Mouse (Mus musculus) embryonic facial prominence, embryonic 13.5 days (tissue): ENCODE data around the gene Sppl2c. TPM values are rescaled to one million over a fixed set of nuclear protein-coding genes. Genes with fewer than 3 reads are reported as not detected.

Source experiments
- ATAC-seq: fragments of 200-750 bp; cut with Nextera tagmentation; 2 replicates; pipeline ENCODE4 v1.8.0; 2017; ENCODE audit warnings: low read depth; ENCODE audit not compliant: insufficient number of reproducible peaks, insufficient read depth, low FRiP score, low TSS enrichment
- H3K27ac ChIP-seq: fragments of 300-500 bp; sonication (generic); 2 replicates; pipeline ENCODE4 v1.5.1; 2015; ENCODE audit warnings: moderate library complexity, mild to moderate bottlenecking, inconsistent platforms
- H3K27me3 ChIP-seq: fragments of 300-500 bp; sonication (generic); 2 replicates; pipeline ENCODE4 v1.6.1; 2015; ENCODE audit warnings: mild to moderate bottlenecking, inconsistent platforms
- H3K36me3 ChIP-seq: fragments of 300-500 bp; sonication (generic); 2 replicates; pipeline ENCODE4 v1.6.1; 2015; ENCODE audit warnings: mild to moderate bottlenecking, inconsistent platforms
- H3K4me1 ChIP-seq: fragments of 300-500 bp; sonication (generic); 2 replicates; pipeline ENCODE4 v1.6.1; 2015; ENCODE audit warnings: inconsistent platforms
- H3K4me2 ChIP-seq: fragments of 300-500 bp; sonication (generic); 2 replicates; pipeline ENCODE4 v1.6.1; 2015; ENCODE audit warnings: moderate library complexity, mild to moderate bottlenecking, inconsistent platforms
- H3K4me3 ChIP-seq: fragments of 300-500 bp; sonication (generic); 2 replicates; pipeline ENCODE4 v1.5.1; 2015; ENCODE audit warnings: mild to moderate bottlenecking, inconsistent platforms
- H3K9ac ChIP-seq: fragments of 300-500 bp; sonication (generic); 2 replicates; pipeline ENCODE4 v1.6.1; 2015; ENCODE audit warnings: mild to moderate bottlenecking, inconsistent platforms
- H3K9me3 ChIP-seq: fragments of 300-500 bp; sonication (generic); 2 replicates; pipeline ENCODE4 v1.6.1; 2016; ENCODE audit warnings: inconsistent platforms
- WGBS: fragments of 180-500 bp; shearing (Covaris S2); methylation state at CpG from one replicate; pipeline ENCODE4 v1.1.7; 2015; ENCODE audit warnings: mixed read lengths; 5-methylcytosine and 5-hydroxymethylcytosine counted together
- polyA plus RNA-seq: library from polyadenylated mRNA; unstranded; fragments of >200 nt; fragmentation: Nextera tagmentation; extraction: Ambion mirVana; gene quantifications from 2 replicates; pipeline ENCODE4 v1.2.1, GENCODE M21; 2015

Sppl2c gene
- polyA plus RNA-seq, result not detected in 2 replicates

- H3K36me3 ChIP-seq, result no peaks in the 10 kb centered on the region
- no peaks in the 10 kb centered on the region for H3K4me1 ChIP-seq
- H3K9me3 ChIP-seq, result no peaks in the 10 kb centered on the region
- H3K4me2 ChIP-seq, result no peak within 1 kb of the TSS
- no peak for ATAC-seq
- H3K27ac ChIP-seq, result no peak within 1 kb of the TSS
- H3K9ac ChIP-seq, result no peak within 1 kb of the TSS
- 86% methylated on average over 13 of the region's 13 CpGs for WGBS
- H3K4me3 ChIP-seq, result no peak within 1 kb of the TSS
- no peaks in the 10 kb centered on the region; the same call in 1 of the 2 replicates for H3K27me3 ChIP-seq
Measured at GRCm38 (mm10) chr11:104186135-104186836, at the start of gene Sppl2c. Gene Sppl2c (plus strand): TSS chr11:104186327.

- WGBS, result 77% methylated on average over 3 of the region's 3 CpGs
- Histone ChIP-seq H3K4me3 (no peak overlapping the region), H3K9ac (no peak overlapping the region), H3K27ac (no peak overlapping the region), H3K27me3 (peaks cover 58% of the 10 kb centered on the region), H3K9me3 (no peaks in the 10 kb centered on the region), H3K4me1 (no peaks in the 10 kb centered on the region), H3K36me3 (no peaks in the 10 kb centered on the region), H3K4me2 (no peak overlapping the region)
- ATAC-seq, result no peak
Measured at GRCm38 (mm10) chr11:104138976-104139375, 47.2 kb upstream of the Sppl2c start.

GRCm38 (mm10) chr11:104144930-104145329 lies 41.2 kb upstream of the Sppl2c start:
- H3K4me3 ChIP-seq, result no peak overlapping the region
- peaks cover 15% of the 10 kb centered on the region for H3K27me3 ChIP-seq
- no peak overlapping the region for H3K9ac ChIP-seq
- H3K9me3 ChIP-seq, result no peaks in the 10 kb centered on the region
- H3K36me3 ChIP-seq, result no peaks in the 10 kb centered on the region
- H3K4me2 ChIP-seq, result no peak overlapping the region
- 100% methylated on average over 1 of the region's 1 CpGs for WGBS
- no peak for ATAC-seq
- no peaks in the 10 kb centered on the region for H3K4me1 ChIP-seq
- no peak overlapping the region for H3K27ac ChIP-seq

- Histone ChIP-seq H3K9ac (no peak overlapping the region), H3K36me3 (no peaks in the 10 kb centered on the region), H3K4me1 (no peaks in the 10 kb centered on the region), H3K4me2 (no peak overlapping the region), H3K4me3 (no peak overlapping the region), H3K9me3 (no peaks in the 10 kb centered on the region), H3K27ac (no peak overlapping the region), H3K27me3 (peaks cover 9% of the 10 kb centered on the region; the same call in 1 of the 2 replicates)
- WGBS, result 74% methylated on average over 7 of the region's 7 CpGs
- no peak for ATAC-seq
Measured at GRCm38 (mm10) chr11:104148787-104149186, 37.3 kb upstream of the Sppl2c start.

- no peak overlapping the region for H3K27ac ChIP-seq
- no peak overlapping the region for H3K9ac ChIP-seq
- no peaks in the 10 kb centered on the region for H3K36me3 ChIP-seq
- H3K4me3 ChIP-seq, result no peak overlapping the region
- no peaks in the 10 kb centered on the region for H3K4me1 ChIP-seq
- WGBS, result 61% methylated on average over 5 of the region's 5 CpGs
- peaks cover 8% of the 10 kb centered on the region; the same call in 1 of the 2 replicates for H3K27me3 ChIP-seq
- no peak overlapping the region for H3K4me2 ChIP-seq
- H3K9me3 ChIP-seq, result no peaks in the 10 kb centered on the region
- ATAC-seq, result no peak
Measured at GRCm38 (mm10) chr11:104150911-104151310, 35.2 kb upstream of the Sppl2c start.

GRCm38 (mm10) chr11:104154332-104154731 lies 31.8 kb upstream of the Sppl2c start:
- peaks cover 14% of the 10 kb centered on the region; the same call in 1 of the 2 replicates for H3K4me1 ChIP-seq
- no peak for ATAC-seq
- H3K27me3 ChIP-seq, result peaks cover 34% of the 10 kb centered on the region

GRCm38 (mm10) chr11:104154820-104155635 lies 31.1 kb upstream of the Sppl2c start:
- Histone ChIP-seq H3K4me2 (no peak overlapping the region), H3K27me3 (peaks cover 36% of the 10 kb centered on the region), H3K9me3 (no peaks in the 10 kb centered on the region), H3K36me3 (no peaks in the 10 kb centered on the region), H3K9ac (no peak overlapping the region), H3K4me3 (no peak overlapping the region), H3K27ac (no peak overlapping the region), H3K4me1 (peaks cover 14% of the 10 kb centered on the region; the same call in 1 of the 2 replicates)
- WGBS, result 47% methylated on average over 9 of the region's 9 CpGs
- ATAC-seq, result no peak

More at GRCm38 (mm10) chr11:104154332-104154731, 31.8 kb upstream of the Sppl2c start:
- 51% methylated on average over 4 of the region's 4 CpGs for WGBS
- H3K9me3 ChIP-seq, result no peaks in the 10 kb centered on the region
- H3K4me3 ChIP-seq, result no peak overlapping the region
- no peaks in the 10 kb centered on the region for H3K36me3 ChIP-seq
- H3K4me2 ChIP-seq, result no peak overlapping the region
- H3K27ac ChIP-seq, result no peak overlapping the region
- no peak overlapping the region for H3K9ac ChIP-seq

- H3K4me2 ChIP-seq, result no peak overlapping the region
- H3K36me3 ChIP-seq, result no peaks in the 10 kb centered on the region
- no peak overlapping the region for H3K9ac ChIP-seq
- H3K27me3 ChIP-seq, result peaks cover 36% of the 10 kb centered on the region
- no peak overlapping the region for H3K4me3 ChIP-seq
- no peaks in the 10 kb centered on the region for H3K9me3 ChIP-seq
- no peak overlapping the region for H3K27ac ChIP-seq
- H3K4me1 ChIP-seq, result peaks cover 14% of the 10 kb centered on the region; the same call in 1 of the 2 replicates
- no peak for ATAC-seq
Measured at GRCm38 (mm10) chr11:104155899-104156298, 30.2 kb upstream of the Sppl2c start.

GRCm38 (mm10) chr11:104156391-104156790 lies 29.7 kb upstream of the Sppl2c start:
- Histone ChIP-seq H3K36me3 (no peaks in the 10 kb centered on the region), H3K4me1 (peaks cover 14% of the 10 kb centered on the region; the same call in 1 of the 2 replicates), H3K4me3 (no peak overlapping the region), H3K27ac (no peak overlapping the region), H3K9me3 (no peaks in the 10 kb centered on the region), H3K9ac (no peak overlapping the region), H3K27me3 (peaks cover 32% of the 10 kb centered on the region), H3K4me2 (no peak overlapping the region)
- ATAC-seq, result no peak
- WGBS, result 57% methylated on average over 3 of the region's 3 CpGs

- H3K4me1 ChIP-seq, result peaks cover 14% of the 10 kb centered on the region; the same call in 1 of the 2 replicates
- no peaks in the 10 kb centered on the region for H3K9me3 ChIP-seq
- peak overlapping the region; percentile 37 for H3K4me3 ChIP-seq
- peak overlapping the region; percentile 58; the same call in 1 of the 2 replicates for H3K9ac ChIP-seq
- no peak; the same call in 1 of the 2 replicates for ATAC-seq
- no peaks in the 10 kb centered on the region for H3K36me3 ChIP-seq
- peak overlapping the region; percentile 70 for H3K4me2 ChIP-seq
- H3K27me3 ChIP-seq, result peaks cover 32% of the 10 kb centered on the region
- 5% methylated on average over 23 of the region's 23 CpGs for WGBS
- H3K27ac ChIP-seq, result no peak overlapping the region
Measured at GRCm38 (mm10) chr11:104157603-104158259, 28.4 kb upstream of the Sppl2c start.

GRCm38 (mm10) chr11:104158260-104158907 lies 27.7 kb upstream of the Sppl2c start:
- Histone ChIP-seq H3K4me2 (peak overlapping the region; percentile 70), H3K27me3 (peaks cover 32% of the 10 kb centered on the region), H3K9ac (0 out of 2 replicates have a peak overlapping the region, but pooled peaks have one; percentile 58), H3K4me3 (peak overlapping the region; percentile 37), H3K27ac (no peak overlapping the region), H3K4me1 (peaks cover 14% of the 10 kb centered on the region; the same call in 1 of the 2 replicates), H3K36me3 (no peaks in the 10 kb centered on the region), H3K9me3 (no peaks in the 10 kb centered on the region)
- no peak for ATAC-seq
- 5% methylated on average over 17 of the region's 17 CpGs for WGBS
